Mouse (Mus musculus) olfactory bulb, adult 2 months (tissue): Measurements from ENCODE around the gene Mink1.

Experiments used
- CTCF ChIP-seq: fragments of 200-500 bp; IDR thresholded peaks from 2 replicates; pipeline ENCODE4 v1.5.1; 2012; ENCODE audit warnings: low read depth, mild to moderate bottlenecking, low read length, moderate library complexity; ENCODE audit not compliant: insufficient read depth
- POLR2A ChIP-seq: fragments of 200-500 bp; IDR thresholded peaks from 2 replicates; pipeline ENCODE4 v1.6.1; 2012; ENCODE audit warnings: mild to moderate bottlenecking, low read depth, low read length, moderate library complexity; ENCODE audit not compliant: insufficient read depth

DNA sequence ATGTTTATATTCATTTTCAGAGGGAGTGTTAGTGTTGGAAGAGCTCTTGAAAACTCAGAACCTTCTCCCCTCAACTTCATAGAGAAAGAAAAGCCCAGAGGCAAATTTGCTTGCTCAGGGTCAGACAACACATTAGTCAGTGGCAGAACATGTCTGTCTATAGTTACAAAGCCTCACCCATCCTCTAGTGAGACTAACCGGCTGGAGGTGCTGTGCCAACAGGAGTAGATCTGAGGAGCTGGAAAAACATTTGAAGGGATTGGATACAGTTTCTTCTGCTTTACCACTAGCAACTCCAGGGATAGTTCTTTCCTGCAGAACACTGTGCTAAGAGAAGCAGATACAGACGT is 769 bp upstream of the Mink1 start:
- TF ChIP-seq CTCF = no peak
- no peak for TF ChIP-seq POLR2A
